Mouse (Mus musculus) kidney, adult 2 months (tissue): Measurements from ENCODE around the gene Pgc.

Source experiments
- CTCF ChIP-seq: fragments of 200-500 bp; conservative IDR thresholded peaks from 2 replicates; pipeline ENCODE4 v1.5.1; 2011; ENCODE audit warnings: low read depth, mild to moderate bottlenecking, control low read depth, low read length, moderate library complexity, mixed read lengths; ENCODE audit not compliant: insufficient read depth, insufficient read length
- POLR2A ChIP-seq: fragments of 200-500 bp; IDR thresholded peaks from one replicate; pipeline ENCODE4 v1.6.1; 2011; ENCODE audit warnings: low read depth, low read length, control low read depth

GRCm38 (mm10) chr17:47687409-47688343, 39.0 kb upstream of the Pgc start:
- TF ChIP-seq CTCF (no peak), POLR2A (peak; percentile 62)
